Mouse (Mus musculus): ENCODE measurements around the gene Pitx2.

Pitx2 gene

DNA sequence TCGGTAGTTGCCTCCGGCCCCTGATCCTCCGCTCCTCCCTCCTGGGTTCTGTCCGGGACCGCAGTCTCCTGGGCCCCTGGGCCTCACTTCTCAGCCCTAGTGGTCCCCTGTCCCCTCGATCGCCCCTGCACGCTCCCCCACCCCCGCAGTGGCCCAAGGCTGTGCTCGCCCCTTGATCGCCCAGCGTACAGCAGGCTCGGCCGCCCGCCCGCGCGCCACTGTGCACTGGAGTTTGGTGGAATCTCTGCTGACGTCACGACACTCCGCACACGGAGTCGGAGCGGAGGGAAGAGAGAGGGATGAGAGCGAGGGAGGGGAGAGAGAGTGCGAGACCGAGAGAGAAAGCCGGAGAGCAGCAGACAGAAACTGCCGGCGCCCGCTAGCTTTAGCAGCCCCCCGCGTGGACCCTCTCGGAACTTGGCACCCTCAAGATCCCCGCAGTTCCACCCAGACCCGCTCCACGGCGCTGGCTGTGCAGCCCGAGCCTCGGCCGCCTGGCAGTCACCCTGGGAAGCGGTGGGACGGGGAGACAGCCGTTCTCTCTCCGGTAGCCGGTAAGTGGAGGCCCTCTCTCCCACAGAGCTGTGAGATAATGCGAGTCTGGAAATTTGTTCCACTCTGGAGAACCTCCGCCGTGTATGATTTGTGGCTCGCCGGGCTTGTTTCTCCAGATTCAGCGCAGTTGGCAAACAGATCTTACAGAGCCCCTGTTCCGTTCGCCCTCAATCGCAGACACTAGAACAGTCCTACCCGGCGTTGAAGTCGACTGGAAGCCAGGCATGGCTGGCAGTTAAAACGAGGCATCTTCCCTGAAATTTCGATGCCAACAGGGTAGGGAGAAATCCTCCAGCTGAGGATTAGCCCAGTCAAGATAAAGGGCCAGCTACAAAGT, at the start of gene Pitx2:
Pitx2 (plus strand) TSS at position 270 of the 892 bp plus-strand sequence.
- peak; percentile 29 for DNase-seq (ENCODE audit: low read depth, low spot score)

DNA sequence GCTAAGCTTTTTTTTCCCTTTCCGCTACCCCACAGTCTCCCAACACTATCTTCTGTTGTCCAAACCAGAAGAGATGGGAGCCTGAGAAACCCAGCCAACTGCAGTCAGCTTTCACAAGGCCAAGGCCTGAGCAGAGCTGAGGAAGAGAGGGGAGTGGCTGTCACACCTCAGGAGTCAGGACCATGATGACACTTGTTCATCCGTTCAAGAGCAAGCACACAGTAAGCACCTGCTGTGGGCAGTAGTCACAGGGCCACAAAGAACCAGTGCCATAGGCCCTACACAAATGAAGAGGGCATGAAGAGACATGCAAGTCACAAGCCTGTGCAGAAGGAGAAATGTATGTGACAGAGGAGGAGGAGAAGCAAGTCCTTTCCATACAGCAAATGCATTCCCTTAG, 49.7 kb upstream of the Pitx2 start:
- DNase-seq (ENCODE audit: low read depth, low spot score), result no peak

DNA sequence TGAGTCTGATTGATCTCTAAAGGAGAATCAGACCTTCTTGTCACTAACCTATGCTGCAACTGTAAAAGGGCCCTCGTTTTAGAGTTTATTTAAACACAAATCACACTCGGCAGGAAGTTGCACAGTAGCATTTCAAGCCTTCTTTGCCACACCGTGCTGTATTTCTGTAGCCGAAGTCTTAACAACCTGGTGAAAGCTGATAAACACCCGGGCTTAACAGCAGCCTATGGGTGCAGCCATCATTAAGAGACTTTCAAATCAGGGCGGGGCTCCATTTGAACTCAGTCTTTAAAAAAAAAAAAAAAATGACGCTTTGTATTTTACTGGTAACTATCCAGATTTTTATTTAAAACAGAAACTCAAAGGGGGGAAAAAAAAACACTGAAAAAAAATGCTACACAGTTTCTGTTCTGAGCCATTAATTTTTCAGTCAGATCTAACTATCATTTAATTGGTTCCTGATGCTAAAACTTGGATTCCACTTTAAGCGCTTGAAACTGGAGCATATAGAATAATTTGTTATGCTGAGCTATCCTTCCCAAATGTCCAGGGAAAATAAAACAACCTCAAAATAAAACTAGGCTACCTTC, 48.5 kb upstream of the Pitx2 start:
- no peak for DNase-seq (ENCODE audit: low read depth, low spot score)

DNA sequence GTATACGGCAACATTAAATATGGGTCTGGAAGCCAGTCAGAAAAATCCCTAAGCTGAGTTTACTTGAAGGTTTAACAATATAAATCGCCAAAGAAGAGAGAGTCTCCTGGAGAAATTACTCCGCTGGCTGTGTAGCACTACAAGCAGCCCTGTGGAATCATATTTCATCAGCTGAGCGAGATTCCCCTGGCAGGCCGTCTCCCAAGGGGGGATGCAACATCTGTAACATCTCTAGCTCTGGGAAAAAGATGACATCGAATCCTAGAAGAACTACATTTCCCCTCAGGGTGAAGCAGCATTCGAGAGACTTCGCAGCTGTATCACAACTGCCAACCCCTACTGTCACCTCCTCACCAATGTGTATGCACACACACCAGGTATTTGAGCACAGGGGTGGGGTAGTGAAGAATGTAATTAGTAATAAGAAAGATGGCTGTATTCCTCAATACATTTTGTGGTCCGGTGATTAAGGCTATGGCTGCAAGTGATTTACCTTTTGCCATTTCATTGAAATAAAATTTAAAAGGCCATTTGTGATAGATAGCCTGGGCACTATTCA, 40.8 kb upstream of the Pitx2 start:
- no peak for DNase-seq (ENCODE audit: low read depth, low spot score)

DNA sequence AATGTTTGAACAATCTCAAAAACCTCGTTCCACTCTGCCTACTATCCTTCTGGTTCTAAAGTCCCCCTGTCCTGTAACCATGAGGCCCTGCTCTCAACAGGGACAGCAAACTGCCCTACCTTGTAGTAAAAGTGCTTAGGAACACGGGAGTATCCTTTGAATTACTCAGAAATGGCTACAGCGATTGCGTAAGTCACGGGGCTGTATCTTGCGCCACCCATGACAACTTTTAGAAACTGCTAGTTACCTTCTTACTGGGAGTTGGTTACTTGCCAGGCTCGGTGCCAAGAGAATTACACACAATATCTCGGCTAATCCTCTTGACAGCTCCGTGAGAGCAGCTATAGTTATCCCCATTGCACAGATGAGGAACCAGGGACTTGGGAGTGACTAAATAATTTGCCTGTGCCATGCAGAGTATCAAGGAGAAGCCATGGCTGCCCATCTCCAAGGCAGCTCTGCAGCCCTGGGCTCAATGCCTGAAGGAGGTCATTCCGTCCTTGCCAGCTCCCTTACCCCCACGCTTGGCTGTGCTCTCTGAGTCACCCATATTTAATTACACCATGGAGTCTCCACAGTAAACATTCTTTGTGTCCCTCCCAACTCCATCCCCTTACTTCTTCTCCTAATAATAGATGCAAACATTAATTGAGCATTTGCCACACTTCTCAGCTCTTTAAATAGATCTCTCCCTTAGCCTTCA, 38.2 kb upstream of the Pitx2 start:
- peak; percentile 40 for DNase-seq (ENCODE audit: low read depth, low spot score)

DNA sequence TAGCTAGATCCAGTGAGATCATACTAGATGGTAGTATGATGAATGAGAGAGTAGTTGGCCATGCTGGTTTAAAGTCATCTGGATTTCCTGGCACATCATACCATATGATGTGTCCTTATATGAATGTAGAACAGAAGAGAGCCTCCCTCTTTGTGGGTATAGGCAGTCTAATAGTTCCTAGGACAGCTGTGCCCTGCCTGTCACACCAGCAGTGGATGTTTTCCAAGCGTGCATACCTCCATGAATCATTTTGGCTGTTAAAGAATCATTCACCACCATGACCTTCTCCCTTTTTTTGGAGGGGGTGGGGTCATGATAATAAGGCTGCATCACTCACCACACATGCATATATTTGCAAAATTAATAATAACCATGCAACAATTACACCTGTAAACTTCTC, 35.4 kb upstream of the Pitx2 start:
- DNase-seq (ENCODE audit: low read depth, low spot score), result no peak

DNA sequence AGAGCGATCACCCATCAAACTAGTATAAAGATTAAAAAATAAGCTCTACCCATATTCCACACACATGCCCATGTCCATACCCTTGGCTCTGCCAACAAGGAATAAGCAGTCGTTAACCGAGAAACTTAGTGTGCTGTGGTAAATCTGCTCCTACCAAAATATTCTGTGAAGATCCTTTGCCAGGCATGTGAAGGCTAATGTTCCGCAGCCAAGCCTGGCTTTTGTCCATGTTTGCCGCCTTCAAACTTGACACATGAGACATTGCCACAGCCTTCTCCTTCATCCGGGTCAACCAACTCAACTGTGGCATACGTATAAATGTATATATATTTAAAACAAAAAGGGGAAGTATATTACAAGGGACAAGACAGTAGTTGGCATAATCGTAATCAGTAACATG, 34.0 kb upstream of the Pitx2 start:
- peak; percentile 10 for DNase-seq (ENCODE audit: low read depth, low spot score)

DNA sequence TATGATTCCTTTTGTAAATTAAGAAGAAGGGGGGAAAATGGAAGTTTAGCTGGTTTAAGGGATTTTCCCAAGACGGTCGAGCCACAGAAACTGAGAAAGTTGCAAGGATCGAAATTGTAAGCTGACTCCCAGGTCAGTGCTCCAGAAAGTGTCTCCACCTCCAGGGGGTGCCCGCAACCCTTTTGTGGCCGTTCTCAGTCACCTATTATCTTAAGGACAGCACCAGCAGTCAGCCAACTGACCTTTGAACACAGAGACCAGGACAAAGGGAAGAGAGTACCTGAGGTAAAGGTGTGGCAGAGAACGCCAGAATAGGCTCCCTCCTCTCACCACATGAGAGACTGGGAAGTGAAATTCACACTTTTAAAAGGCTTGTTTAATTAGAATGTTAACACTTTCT, 33.0 kb upstream of the Pitx2 start:
- DNase-seq (ENCODE audit: low read depth, low spot score), result no peak

DNA sequence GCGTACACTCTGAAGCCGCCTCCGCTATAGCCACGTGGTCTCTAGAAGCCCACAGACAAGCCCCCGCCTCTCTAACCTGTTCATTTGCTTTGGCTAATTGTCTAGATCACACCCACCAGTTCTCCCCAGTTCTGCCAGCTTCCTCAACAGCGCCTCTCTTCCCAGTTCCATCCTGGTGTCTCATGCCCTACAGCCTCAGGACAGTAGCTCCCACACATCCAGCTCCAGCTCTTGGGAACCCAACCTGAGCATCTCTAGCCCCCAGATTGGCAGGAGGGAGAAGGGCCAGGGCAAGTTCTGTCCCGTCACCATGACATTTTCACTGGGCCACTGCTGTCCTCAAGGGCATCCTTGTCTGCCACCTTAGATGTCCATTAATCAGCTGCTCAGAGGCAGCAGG, 29.3 kb upstream of the Pitx2 start:
- DNase-seq (ENCODE audit: low read depth, low spot score), result no peak

DNA sequence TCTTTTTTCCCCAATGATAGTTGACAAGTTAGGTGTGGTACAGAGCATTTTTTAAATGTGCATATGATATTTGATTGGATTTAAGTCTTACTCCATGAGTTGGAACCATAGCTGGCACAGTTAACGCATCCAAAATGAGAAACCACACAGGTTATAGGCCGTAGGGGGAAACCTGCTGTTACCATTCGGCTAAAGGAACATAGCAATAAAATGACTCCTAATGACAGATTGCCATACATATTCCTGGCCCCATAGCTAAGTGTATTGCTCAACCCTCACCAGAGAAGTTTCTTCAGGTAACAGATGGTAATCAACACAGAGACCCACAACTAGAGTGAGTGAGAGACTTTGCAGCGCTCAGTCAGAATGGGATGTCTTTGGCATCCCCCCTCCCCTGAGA, 27.9 kb upstream of the Pitx2 start:
- no peak for DNase-seq (ENCODE audit: low read depth, low spot score)

DNA sequence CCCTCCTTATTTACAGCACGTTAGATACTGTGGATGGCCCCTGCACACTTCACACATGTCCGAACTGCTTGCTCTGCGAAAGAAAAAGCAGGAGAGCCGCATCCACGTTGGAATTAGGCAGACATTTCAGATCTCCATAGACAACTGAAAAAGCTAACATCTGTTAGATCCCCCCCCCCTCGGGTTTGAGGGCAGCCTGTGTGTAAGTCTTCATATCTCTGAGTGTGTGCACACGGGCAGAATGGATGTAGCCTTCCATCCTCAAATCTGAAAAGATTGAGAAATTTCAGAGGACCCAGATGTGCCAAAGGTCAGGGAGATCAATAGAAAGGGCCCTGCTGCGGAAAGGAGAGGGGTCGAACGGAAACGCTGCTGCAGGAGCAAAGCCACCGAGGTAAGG, 5.2 kb upstream of the Pitx2 start:
- no peak for DNase-seq (ENCODE audit: low read depth, low spot score)

DNA sequence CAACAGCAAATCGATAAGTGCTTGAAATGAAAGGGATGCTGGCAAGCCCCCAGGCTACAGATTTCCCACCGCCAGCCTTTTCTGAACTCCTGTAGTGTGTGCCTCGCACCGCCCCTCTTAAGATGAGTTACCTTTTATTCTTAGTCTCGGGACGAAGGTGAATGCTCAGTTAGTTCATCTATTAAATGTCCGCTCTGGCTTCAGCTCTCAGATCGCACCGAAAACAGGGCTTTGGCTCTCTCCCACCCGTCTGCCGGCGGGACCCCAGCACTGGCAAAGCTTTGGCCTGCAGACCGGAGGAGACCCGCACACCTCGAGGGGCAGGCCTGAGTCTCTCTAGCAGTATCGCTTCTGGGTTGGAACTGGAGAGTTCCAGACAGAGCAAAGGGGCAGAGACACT, 4.6 kb upstream of the Pitx2 start:
- DNase-seq (ENCODE audit: low read depth, low spot score), result no peak

DNA sequence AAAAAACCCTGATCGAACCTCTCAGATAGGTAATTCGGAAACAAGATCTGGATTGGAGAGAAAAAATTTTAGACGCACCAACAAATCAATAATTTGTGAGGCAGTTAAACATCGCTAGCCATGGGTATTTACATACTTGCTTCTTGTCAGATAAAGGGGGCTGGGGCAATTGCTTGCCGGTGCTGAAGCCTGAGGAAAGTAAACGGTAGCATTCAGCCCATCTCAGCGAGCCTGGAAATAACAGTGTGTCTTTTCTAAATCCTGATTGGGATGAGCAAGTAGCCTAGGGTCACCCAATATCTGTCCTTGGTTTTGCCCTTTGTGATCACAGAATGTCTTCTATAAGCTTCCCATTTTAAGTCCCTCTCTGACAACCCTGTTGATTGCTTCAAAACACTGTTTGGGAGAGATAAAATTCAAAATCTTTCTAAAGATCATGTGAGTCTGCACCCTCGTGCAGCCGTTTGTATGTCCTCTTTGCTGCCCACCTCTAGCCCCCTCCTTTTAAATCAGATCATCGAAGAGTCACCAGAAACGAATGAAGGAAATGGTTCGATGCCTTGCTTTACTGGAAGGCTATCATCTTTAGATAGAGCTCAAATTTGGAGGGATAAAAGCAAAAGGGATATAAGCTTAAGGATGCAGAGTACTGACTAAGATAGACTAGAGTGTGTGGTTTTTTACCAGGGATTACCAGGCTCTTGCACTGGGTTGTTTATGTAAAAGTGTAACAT, 3.7 kb upstream of the Pitx2 start:
- DNase-seq (ENCODE audit: low read depth, low spot score), result no peak

DNA sequence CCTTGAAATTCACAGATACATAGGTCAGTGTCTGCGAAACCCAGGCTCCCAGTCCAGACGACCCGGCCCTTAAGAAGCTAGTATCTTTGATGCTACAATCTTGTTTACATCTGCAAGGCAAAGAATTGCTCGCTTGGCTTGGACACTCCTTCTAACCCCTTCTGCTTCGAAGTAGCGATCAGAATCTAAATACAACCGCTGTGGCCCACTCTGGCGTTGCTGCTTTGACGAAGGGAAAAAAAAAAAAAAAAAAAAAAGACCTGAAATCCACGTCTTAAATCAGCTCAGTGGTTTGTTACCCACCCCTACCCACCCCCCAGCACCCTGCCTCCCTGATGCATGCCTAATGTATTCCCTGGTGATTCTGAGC, 3.1 kb upstream of the Pitx2 start:
- no peak for DNase-seq (ENCODE audit: low read depth, low spot score)

DNA sequence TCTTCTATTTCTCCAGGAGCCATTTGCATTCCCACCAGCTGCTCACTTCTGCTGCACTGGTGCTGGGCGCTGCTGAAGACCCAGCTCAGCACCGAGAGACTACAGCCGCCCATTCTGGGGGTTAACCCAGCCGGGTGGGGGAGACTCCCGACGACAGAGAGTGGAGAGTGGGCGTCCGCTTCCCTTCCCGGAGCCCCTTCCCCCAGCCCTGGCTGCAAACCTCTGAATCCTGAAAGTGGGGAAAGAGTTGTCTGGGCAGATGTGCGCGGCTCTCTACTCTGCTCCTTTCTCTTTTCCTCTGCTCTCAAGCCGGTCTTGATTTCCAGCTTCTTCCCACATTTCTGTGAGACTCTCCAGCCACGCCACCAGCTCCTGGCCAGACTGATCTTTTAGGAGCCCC, 2.6 kb upstream of the Pitx2 start:
- DNase-seq (ENCODE audit: low read depth, low spot score), result no peak

DNA sequence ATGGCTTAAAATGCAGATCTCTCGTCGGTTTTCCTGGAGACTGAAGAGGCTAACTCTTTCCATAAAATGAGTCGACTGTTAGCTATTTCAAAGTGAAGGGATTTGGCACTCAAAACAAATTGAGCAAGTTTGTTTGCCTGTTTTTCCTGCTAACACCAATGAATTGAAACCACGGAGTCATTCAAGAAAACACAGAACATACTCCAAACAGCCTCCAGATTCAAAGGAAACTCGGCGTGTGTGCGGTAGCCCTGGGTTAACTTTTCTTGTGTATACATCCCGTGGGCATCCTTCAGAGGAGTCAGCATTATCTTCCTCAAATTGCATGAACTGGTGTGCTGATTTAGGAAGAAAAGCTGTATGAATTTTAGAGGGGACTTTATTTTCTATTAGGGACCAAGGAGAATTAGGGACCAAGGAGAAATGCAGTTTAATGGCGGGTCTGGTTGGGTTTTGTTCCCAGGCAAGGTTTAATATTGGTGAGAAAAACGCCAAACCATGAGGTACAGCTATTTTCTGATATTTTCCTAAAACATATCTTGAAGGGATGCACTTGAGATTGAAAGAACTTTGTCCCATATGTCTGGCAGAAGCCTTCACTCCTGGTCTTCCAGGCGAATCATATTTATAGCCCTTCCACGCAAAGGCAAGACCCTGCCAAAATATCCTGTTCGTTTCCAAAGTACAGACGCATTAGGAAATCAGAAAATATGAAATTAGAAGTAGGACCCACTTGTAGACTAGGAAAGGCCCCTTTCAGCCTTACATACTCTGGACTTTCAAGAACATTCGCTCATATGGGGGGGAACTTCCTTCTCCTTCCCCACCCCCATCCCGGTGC, 1.7 kb upstream of the Pitx2 start:
- no peak for DNase-seq (ENCODE audit: low read depth, low spot score)

DNA sequence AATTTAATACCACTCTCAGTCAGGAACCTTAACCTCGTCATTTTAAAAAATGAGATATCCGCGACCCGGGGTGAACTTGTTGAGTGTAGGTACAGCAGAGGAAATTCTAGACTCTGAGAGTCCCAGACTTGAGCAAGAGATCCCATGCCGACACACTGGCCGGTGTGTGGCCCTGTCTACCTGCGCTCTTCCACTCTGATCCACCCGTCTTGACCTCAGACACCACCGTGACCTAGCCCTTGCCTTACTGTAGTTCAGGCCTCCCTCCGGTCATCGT, 1.1 kb upstream of the Pitx2 start:
- DNase-seq (ENCODE audit: low read depth, low spot score), result no peak

DNA sequence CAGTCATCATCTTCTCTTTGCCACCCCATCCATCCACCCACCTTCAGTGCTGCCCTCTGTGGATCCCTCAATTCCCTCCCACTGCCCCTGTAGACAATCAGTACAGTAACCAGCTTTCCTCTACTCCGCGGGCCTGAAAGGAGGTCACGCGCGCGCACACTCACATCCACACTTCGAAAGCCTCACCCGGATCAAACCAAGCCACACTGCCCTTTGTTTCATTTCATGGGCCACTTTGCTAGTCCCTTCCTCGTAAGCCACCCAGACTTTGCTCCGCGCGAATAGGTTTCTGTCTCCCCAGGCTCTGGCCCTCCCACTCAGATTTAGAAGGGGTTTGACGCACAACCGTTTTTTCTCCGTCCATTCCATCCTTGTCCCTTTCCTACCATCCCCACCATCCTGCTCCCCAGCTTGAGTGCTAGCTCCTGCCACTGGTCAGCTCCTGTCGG, 494 bp upstream of the Pitx2 start:
- no peak for DNase-seq (ENCODE audit: low read depth, low spot score)

DNA sequence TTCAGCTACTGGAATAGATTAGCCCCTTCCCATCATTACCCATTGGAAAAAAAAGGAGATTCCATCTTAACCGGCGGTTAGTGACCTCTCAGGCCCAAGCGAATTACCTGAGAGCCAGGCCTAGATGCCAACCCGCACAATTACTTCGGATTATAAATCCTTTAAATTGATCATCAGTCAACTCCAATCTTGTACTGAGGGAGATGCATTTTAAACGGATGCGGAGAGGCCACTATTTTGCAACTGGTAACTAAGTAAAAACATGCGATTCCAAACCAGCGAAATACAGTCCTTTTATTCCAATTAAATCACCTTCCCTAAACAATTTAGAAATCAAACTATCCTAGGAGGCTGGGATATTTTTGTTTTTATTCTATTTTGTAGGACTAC, 818 bp downstream of the Pitx2 start:
- no peak for DNase-seq (ENCODE audit: low read depth, low spot score)

DNA sequence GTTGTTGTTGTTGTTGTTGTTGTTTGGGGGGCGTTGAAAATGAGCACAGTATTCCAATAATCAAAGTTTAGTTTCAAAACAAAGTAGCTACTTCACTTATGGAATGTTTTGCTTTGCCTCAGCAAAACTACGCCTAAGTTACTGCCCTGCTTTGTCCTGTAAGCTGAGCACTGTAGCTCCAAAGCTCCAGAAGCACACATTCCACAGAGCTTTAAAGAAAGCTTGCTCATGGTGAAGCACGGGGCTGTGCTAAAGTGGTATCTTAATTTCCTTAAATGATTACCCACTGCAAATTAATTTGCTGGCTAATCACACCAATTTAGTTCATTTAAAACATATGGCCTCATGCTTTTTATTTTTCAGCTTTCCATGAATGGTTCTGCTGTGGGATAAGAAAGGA, 1.5 kb downstream of the Pitx2 start:
- DNase-seq (ENCODE audit: low read depth, low spot score), result no peak

DNA sequence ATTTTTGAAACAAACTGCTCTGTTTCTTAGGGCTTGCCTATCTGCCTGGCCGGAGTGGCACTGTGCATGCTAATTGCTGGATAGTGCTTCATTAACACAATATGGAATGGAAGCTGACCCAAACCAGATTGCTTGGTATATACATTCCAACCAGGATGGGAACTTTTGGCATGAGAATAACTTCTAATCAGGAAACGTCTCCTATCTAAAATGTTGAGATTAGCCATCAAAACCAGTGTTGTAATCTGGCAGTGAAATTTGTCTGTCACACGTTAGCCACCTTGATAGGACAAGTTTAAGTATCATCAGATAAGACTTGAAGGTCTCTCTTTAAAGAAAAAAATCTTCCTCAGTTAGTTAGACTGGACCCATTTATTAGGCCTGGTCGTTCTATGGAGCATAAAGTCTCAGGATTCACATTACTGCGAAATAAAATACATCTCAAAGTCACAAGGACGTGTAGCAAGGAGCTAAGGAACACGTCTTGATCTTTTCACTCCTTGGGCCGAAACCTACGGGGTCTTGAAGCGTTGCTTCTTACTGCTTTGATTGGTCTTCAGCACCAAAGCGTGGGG, 2.1 kb downstream of the Pitx2 start:
- DNase-seq (ENCODE audit: low read depth, low spot score), result no peak

Measured in skeletal muscle tissue, adult 2 months (tissue).